Mouse (Mus musculus): ENCODE measurements around the gene Csf3.

DNA sequence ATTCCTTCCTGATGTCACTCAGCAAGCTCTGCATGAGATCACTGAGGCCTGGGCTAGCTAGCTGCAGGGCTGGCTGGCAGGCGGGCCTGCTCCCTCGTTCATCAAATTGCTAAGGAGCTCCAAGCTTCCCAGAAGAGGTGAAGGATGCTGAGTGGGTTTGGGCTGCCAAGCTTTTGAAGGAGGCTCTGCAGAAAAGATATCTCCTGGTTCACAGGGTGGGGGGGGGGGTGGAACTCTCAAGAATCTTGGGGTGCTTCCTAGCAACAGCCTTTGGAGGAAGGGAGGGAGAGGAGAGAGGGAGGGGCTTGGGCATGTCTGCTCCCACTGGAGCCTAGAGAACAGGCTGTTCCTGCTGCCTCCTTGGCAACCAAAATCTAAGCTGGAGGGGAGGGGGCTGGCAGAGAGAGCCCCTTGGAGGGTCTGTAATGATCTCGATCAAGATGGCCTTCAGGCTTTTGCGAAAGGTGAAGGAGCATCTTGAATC, 37.4 kb downstream of the Csf3 start:
- TF ChIP-seq CTCF (IDR thresholded peaks at IDR 0.05) (no peak), EP300 (IDR thresholded peaks at IDR 0.05) (no peak)

Measured in lung, postnatal 0 days (tissue).